Mouse (Mus musculus) CH12F3 (cell line): ENCODE measurements around the gene Lin28a.

Experiments used
- in situ Hi-C: fragments of 300-500 bp; cut with MboI; formaldehyde crosslinking; loops from 2 replicates; pipeline ENCODE4 v1.14.3; 2020; ENCODE audit warnings: low sequenced_read_pairs

Lin28a gene

GRCm38 (mm10) chr4:134018779-134019145 is at the start of gene Lin28a:
Gene Lin28a, minus strand, starts transcription at chr4:134018841.
- in situ Hi-C loops: no loop called here

- in situ Hi-C loops: no loop called here
Measured at GRCm38 (mm10) chr4:134067833-134068544, 49.3 kb upstream of the Lin28a start.

GRCm38 (mm10) chr4:134067383-134067782 is 48.7 kb upstream of the Lin28a start:
- in situ Hi-C loops: no loop called here

DNA sequence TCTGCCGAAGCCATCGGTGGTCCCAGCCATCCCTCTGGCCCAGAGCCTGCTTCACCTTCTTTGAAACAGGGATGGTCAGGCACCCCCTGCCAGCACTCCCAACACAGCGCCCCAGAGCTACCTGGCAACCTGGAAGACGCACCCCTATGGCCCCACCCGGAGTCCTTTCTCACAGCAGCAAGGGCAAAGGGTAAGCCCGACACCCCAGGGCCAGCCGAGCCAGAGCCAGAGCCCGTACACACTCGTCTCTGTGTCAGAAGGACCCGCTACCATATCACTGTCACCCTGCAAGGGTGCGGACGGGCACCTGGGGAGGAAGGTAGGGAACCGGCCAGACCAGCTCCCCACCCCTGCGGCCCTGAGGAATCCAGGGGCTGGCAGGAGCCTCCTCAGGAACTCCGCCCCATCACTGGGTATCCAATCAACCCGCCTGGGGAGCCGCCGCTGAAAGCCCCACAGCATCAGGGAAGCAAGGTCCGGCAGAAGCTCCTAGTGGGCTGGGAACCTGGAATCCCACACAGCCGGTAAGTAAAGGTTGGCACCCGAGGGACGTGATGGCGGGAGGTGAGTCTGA is 46.9 kb upstream of the Lin28a start:
- in situ Hi-C loops: no loop called here

DNA sequence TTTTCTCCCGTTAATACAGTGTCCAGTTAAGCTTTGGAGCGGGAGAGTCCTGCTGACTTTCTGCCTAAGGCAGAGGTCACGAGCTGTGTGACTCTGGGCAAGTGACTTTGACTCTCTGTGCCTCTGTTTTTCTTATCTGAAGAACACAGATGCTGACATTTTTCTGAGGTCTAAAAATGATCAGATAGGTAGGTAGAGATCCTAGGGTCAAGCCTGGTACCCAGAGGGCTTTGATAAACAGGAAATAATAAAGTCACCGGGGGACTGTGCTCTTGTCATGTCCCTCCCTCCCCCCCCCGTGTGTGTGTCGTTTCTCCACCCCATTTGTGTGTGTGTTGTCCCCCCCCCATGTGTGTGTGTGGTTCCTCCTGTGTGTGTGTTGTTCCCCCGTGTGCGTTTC is 43.9 kb upstream of the Lin28a start:
- in situ Hi-C loops: no loop called here

DNA sequence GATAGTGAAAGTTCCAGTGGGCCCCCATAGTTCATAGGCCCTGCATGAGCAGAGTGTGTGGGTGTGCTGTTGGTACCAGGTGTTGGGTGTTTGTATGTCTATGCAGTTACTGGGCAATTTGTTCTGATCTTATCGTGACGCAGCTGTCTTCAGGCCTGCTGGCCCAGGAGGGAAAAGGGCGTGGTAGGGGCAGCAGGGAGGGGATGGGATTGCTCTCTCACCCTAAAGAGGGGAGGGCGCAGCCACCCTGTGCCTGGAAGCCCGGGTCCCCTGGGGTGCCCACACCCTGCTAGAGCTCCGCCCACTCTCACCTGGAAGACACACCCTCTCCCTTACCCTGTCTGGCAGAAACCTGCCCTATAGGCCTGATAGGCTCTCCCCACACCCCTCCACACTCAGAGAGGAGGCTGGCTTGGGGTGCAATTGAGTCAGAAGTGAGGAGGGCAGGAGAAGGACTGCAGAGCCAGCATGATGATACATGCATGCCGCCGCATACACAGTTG is 43.4 kb upstream of the Lin28a start:
- in situ Hi-C loops: no loop called here

- in situ Hi-C loops: no loop called here
Measured at GRCm38 (mm10) chr4:134061166-134061830, 42.7 kb upstream of the Lin28a start.

DNA sequence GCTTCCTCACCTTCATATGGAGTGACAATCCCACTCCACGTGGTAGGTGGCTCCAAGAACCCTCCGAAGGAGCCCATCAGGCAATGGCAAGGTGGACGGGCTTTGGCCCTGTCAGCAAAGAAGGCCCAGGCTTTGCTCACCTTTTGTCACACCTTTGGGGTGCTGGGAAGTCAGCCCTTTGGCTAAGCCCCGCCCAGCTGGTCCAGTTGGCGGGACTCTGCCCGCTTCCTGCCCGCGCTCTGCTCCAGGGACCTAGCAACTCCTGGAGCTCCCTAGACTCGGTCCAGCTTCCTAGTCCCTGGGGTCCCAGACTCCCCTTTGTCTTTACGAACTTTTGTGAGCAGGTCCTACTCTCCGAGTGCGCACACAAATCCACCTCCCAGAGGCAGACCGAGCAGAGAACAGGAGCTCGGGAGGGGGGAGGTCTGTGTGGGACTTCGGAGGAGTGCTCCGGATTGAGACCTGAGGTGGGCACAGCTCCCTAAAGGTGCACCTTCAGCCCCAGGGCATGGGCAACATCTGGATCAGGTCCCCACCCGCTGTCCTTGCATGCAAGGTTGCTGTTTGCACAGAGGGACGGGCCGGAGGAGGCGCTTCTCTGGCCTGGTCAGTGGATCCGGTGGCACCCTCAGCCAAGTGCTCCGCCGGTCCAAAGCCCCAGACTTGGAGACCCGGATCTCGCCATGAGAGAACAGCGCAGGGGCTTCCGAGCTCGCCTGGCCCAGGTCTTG is 41.7 kb upstream of the Lin28a start, which contains the start of gene Crybg2:
Gene Crybg2, plus strand, starts transcription at position 681 of the 731 bp plus-strand sequence.
- in situ Hi-C loops: no loop called here

DNA sequence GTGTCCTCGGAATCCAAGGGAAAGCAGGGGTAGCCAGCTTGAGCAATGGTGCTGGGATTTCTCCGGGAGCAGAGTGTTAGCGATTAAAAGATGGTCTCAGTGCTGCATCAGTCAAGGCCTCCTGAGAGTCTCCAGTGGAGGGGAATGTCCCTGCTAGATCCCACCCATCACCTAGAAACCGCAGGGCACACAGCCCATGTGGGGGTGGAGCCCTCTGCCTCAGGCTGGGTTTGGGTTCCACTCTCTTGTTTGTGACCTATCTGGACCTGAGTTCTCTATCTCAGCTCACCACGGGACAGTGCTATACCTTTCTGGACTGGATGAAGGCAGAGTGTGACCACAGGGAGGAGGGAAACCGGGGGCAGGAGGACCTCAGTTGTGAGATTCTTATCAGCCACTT is 40.3 kb upstream of the Lin28a start:
- in situ Hi-C loops: no loop called here

- in situ Hi-C loops: no loop called here
Measured at GRCm38 (mm10) chr4:134058166-134058715, 39.6 kb upstream of the Lin28a start.

GRCm38 (mm10) chr4:134053538-134053937 is 34.9 kb upstream of the Lin28a start, which contains the start of gene Zfp683:
Gene Zfp683, plus strand, starts transcription at chr4:134053838.
- in situ Hi-C loops: no loop called here

DNA sequence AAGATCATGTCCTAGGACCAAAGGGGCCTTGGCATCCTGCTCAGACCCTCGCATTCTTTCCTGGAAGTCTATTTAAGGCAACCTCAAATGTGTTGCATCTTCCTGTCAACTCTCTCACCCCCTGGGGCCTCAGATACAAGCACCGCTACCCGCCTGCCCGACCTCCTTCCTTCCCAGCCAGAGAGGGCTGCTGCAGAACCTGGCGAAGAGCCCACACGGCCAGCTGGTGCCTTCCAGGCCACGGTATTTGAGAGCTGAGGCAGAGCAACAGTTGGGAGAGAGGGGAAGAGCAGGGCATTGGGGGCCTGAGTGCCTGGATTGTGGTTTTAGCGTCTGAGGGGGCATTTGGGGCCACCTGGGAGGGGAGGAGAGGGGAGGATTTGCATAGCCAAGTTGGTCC is 33.9 kb upstream of the Lin28a start:
- in situ Hi-C loops: no loop called here

- in situ Hi-C loops: no loop called here
Measured at GRCm38 (mm10) chr4:134051912-134052311, 33.3 kb upstream of the Lin28a start.

DNA sequence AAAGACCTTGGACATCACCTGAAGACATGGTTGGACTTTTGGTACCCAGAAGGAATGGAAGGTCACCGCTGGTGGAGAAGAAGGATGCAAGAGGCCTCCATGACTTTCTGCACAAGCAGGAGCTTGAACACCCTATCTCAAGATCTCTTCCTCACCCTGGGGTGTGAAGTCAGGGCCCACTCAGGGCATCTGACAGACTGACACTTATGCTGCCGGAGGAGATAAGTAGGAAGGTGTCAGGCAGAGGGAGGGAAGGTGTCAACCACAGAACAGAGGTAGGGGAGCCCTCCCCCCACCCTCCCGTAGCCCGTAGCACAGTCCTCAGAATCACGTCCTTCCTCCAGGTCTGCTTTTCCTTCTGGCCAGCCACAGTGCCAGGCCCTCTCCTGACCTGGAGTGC is 29.0 kb upstream of the Lin28a start:
- in situ Hi-C loops: no loop called here

GRCm38 (mm10) chr4:134043041-134043440 is 24.4 kb upstream of the Lin28a start:
- in situ Hi-C loops: no loop called here

DNA sequence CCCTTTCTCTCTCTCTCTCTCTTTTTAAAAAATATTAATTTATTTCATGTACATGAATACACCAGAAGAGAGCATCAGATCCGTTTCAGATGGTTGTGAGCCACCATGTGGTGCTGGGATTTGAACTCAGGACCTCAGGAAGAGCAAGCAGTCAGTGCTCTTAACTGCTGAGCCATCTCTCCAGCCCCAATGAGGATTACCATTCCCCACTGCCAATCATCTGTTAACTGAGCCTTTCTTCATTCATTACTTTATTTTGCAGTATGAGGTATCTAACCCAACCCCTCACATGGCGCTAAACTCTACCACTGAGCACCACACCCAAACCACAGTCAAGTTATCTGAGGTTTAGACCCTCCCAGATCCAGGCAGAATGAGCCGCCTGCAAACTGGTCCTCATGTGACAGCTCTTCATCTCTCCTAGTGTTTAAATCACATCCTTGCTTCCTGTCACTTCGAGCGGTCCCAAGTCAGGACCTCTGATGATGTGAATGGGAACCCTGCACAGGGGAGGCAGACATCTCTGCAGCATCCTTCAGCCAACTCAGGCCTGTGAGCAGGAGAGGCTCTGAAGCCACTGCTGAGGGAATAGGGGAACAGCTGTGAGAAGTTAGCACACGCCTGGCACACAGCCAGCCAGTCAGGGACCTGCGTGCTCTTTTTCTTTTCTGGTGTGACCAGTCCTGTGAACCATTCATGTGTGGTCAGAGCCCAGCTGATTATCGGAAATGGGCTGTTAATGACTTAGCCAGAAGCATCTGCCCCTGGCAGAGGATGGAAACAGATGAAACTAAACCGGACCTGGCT is 22.9 kb upstream of the Lin28a start:
- in situ Hi-C loops: no loop called here

- in situ Hi-C loops: no loop called here
Measured at GRCm38 (mm10) chr4:134035953-134036352, 17.3 kb upstream of the Lin28a start.

GRCm38 (mm10) chr4:134025802-134026201 is 7.2 kb upstream of the Lin28a start:
- in situ Hi-C loops: no loop called here

DNA sequence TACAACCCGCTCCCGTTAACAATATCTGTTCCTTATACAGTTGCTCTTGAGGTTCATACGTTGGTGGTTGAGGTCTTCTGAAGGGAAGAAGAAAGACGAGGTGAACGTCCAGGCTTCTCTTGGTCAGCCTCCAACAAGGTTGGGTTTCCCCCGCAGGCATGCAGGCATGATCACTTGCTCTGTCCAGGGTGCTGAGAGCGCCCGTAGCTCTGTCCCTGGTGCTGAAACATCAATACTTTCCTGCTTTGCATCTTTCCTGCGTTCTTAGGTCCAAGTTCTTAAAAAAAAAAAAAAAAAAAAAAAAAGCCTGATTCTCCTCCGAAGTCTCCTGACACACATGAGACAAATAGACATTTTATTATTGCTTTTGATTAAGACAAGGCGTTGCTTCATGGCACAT is 2.0 kb upstream of the Lin28a start:
- in situ Hi-C loops: no loop called here
